Mouse (Mus musculus) sigmoid colon, adult 10 weeks (tissue): Measurements from ENCODE around the gene Ugt1a9. TPM values are rescaled to one million over a fixed set of nuclear protein-coding genes. Genes with fewer than 3 reads are reported as not detected.

Experiments
- polyA plus RNA-seq: library from polyadenylated mRNA; stranded (reverse); fragments of 350-450 nt; fragmentation: Illumina TruSeq; extraction: RNeasy Lipid Tissue Mini Kit (QIAGEN cat#74804); gene quantifications from one replicate; pipeline ENCODE4 v1.2.3, GENCODE M21; 2014; ENCODE audit warnings: low read depth, low replicate concordance

Ugt1a9 gene
- not detected for polyA plus RNA-seq

DNA sequence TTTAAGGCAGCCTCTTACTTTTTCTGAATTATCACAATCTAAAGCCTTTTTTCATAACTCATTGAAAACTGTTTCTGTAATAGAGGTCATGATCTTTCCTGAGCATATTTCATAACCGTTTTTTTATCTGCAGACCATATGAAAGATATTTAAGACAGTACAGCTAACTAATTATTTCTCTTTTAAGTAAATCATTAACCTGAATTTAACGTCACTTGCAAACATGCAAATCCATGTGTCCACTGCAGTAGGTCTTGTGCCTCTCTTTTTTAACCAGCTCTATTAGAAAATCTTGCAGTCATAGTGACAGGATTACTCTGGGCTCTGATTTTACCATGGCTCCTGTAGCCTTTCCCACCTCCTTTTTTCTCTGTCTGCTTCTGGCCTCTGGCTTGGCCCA lies at the start of gene Ugt1a9:
Ugt1a9 (plus strand) TSS at position 306 of the 400 bp plus-strand sequence.

DNA sequence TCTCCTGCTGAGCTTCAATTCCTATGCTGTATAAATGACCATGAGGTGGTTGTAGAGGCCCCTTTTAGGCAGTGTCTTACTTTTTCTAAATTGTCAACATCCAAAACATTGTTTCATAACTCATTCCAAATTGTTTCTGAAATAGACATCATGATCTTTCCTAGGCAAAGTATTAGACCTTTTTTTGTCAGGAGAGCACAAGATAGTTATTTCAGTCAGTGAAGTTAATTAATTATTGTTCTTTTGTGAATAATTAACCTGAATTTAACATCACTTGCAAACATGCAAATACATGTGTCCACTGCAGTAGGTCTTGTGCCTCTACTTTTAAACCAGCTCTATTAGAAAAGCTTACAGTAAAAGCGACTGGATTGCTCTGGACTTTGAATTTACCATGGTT lies 15.5 kb upstream of the Ugt1a9 start, which contains the start of gene Ugt1a10:
Ugt1a10 (plus strand) TSS at position 301 of the 400 bp plus-strand sequence.

GRCm38 (mm10) chr1:88087513-88087912 lies 16.9 kb downstream of the Ugt1a9 start, which contains the start of gene Ugt1a8:
Gene Ugt1a8, plus strand, starts transcription at chr1:88087813.

DNA sequence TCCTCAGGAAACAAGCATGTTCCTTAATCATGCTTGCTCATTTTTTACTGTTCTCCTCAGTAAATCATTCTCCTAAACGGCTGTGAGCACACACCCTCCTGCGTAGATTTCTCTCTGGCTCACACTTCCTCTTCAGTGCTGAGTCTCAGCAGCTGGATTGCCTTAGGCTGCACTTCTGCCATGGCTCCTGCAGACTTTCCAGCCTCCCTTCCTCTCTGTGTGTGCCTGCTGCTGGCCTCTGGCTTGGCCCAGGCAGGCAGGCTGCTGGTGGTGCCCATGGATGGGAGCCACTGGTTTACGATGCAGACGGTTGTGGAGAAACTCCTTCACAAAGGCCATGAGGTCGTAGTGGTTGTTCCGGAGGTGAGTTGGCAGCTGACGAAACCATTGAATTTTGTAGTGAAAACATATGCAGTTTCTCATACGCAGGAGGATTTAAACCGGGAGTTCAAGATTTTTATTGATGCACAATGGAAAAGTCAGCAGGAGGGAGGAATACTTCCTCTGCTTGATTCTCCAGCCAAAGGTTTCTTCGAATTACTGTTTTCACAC lies 24.4 kb downstream of the Ugt1a9 start, which contains the start of gene Ugt1a7c:
Ugt1a7c (plus strand) TSS at position 122 of the 552 bp plus-strand sequence.

DNA sequence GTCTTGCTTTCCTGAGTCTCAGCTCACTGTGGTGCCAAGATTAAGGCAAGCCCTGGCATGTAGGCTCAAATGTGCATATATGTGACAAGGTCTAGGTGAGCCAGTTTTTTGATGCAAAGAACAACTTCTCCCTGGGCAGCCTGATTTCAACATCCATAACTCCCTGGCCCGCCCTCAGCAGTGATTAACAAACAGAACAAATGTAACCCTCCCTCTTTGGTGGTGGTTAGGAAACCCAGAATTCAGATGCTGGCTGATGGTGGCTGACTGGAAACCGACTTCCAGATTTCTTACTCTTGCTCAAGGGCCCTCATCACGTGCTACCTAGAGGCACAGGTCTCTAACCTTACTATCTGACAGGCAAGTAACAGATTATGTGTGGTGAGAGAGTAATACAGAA lies 32.4 kb downstream of the Ugt1a9 start, which contains the start of gene Ugt1a6b:
Ugt1a6b (plus strand) TSS at position 234 of the 400 bp plus-strand sequence.

GRCm38 (mm10) chr1:88134457-88135011 lies 63.9 kb downstream of the Ugt1a9 start, which contains the start of gene Ugt1a6a:
Gene Ugt1a6a, plus strand, starts transcription at chr1:88134809.

DNA sequence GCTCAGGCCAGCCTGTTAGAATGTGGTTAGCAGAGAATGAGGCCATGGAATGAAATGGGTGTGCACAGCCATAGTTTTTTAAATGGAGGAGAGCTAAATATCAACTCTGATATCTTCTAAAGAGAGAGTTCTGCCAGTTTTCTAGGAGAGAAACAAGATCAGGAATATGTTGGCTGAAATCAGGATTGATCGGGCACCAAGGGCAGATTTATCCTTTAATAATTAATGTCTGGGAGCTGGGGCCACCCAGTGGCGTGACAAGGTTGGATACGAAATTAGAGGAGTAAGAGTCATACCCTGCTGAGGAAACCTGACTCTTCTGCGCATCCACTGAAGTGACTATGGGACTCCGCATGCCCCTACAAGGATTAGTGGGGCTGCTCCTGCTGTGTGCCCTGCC lies 95.1 kb downstream of the Ugt1a9 start, which contains the start of gene Ugt1a5:
Ugt1a5 (plus strand) TSS at position 302 of the 400 bp plus-strand sequence.

GRCm38 (mm10) chr1:88200456-88200855 lies 129.9 kb downstream of the Ugt1a9 start, which contains the start of gene Ugt1a2:
Gene Ugt1a2, plus strand, starts transcription at chr1:88200601.

DNA sequence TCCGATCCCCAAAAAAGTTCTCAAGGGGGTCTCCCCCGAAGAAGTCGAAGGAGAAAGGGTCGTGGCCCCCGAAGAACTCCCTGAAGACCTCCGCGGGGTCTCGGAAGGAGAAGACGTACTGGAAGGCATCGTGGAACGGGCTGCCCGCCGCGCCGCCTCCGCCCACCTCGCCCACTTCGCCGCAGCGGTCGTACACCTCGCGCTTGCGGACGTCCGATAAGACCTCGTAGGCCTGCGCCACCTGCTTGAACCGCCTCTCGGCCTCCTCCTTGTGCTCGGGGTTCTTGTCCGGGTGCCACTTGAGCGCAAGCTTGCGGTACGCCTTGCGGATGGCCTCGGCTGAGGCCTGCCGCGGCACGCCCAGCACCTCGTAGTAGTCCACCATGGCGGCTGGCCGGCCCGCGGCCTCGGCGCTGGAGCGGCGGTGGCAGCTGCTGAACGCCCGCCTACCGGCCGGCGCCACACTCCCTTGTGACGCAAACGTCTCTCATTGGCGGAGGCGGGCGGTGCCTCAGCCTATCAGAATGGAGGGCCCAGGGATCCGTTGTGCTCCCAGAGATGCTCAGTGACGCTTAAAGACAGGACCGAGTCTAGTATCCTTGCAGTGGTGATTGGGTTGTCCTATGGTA lies 134.8 kb downstream of the Ugt1a9 start, which contains the start of gene Dnajb3:
Dnajb3 (minus strand) TSS at position 489 of the 629 bp plus-strand sequence.

GRCm38 (mm10) chr1:88211812-88212211 lies 141.2 kb downstream of the Ugt1a9 start, which contains the start of gene Ugt1a1:
Gene Ugt1a1, plus strand, starts transcription at chr1:88211959.

GRCm38 (mm10) chr1:88226670-88227379 lies 156.2 kb downstream of the Ugt1a9 start, which contains the start of gene Mroh2a:
Gene Mroh2a, plus strand, starts transcription at chr1:88226986.

Other genes starting within 250 kb of the Ugt1a9 start
- gene Dgkd, start 217.5 kb upstream of the Ugt1a9 start, polyA plus RNA-seq, result 55.2 TPM
- gene Usp40, start 62.2 kb upstream of the Ugt1a9 start, polyA plus RNA-seq, result 35.9 TPM
- gene Ugt1a10, start 15.4 kb upstream of the Ugt1a9 start, polyA plus RNA-seq, result not detected
- not detected for gene Ugt1a8, start 17.0 kb downstream of the Ugt1a9 start, polyA plus RNA-seq
- gene Ugt1a7c, start 24.3 kb downstream of the Ugt1a9 start, polyA plus RNA-seq, result 306 TPM
- not detected for gene Ugt1a6b, start 32.5 kb downstream of the Ugt1a9 start, polyA plus RNA-seq
- gene Ugt1a6a, start 64.0 kb downstream of the Ugt1a9 start, polyA plus RNA-seq, result 50.2 TPM
- gene Ugt1a5, start 95.2 kb downstream of the Ugt1a9 start, polyA plus RNA-seq, result 0.88 TPM
- gene Ugt1a2, start 129.8 kb downstream of the Ugt1a9 start, polyA plus RNA-seq, result 0.22 TPM
- gene Dnajb3, start 135.0 kb downstream of the Ugt1a9 start, polyA plus RNA-seq, result not detected
- 21.2 TPM for gene Ugt1a1, start 141.2 kb downstream of the Ugt1a9 start, polyA plus RNA-seq
- 0.06 TPM for gene Mroh2a, start 156.2 kb downstream of the Ugt1a9 start, polyA plus RNA-seq
- gene Hjurp, start 206.8 kb downstream of the Ugt1a9 start, polyA plus RNA-seq, result 75.7 TPM
- not detected for gene Trpm8, start 206.9 kb downstream of the Ugt1a9 start, polyA plus RNA-seq